Mouse (Mus musculus) brain, embryonic 14.5 days (tissue): ENCODE measurements around the gene Fkbp3.

ENCODE experiments used
- CTCF ChIP-seq: fragments of 200-500 bp; IDR thresholded peaks from 2 replicates; pipeline ENCODE4 v1.5.1; 2012; ENCODE audit warnings: inconsistent platforms, mild to moderate bottlenecking, moderate library complexity, borderline replicate concordance; ENCODE audit not compliant: insufficient read depth, insufficient read length; ENCODE audit errors: extremely low read depth
- POLR2A ChIP-seq: fragments of 200-500 bp; IDR thresholded peaks from 2 replicates; pipeline ENCODE4 v1.6.1; 2012; ENCODE audit warnings: mild to moderate bottlenecking, inconsistent platforms, borderline replicate concordance; ENCODE audit not compliant: poor library complexity, insufficient read depth, insufficient read length, severe bottlenecking; ENCODE audit errors: extremely low read depth

- TF ChIP-seq CTCF: no peak
- TF ChIP-seq POLR2A: no peak
Observed at GRCm38 (mm10) chr12:65111503-65111902, 37.7 kb upstream of the Fkbp3 start.
